Mouse (Mus musculus) liver, postnatal 0 days (tissue): ENCODE measurements around the gene Mr1.

Source experiments
- CTCF ChIP-seq: sonication (generic); IDR thresholded peaks from 2 replicates; pipeline ENCODE4 v1.5.1; 2016; ENCODE audit warnings: antibody characterized with exemption, low read depth
- EP300 ChIP-seq: IDR thresholded peaks from 2 replicates; pipeline ENCODE4 v1.6.1; 2016; ENCODE audit warnings: antibody characterized with exemption, low read depth, mild to moderate bottlenecking

- TF ChIP-seq CTCF (no peak), EP300 (no peak)
Observed at GRCm38 (mm10) chr1:155174424-155174823, 27.8 kb upstream of the Mr1 start.
